Mouse (Mus musculus) layer of hippocampus, postnatal 14 days (tissue): ENCODE results near the gene Lad1. TPM values are rescaled to one million over a fixed set of nuclear protein-coding genes. Genes with fewer than 3 reads are reported as not detected.
A peak's percentile ranks its signal among the peaks of the same experiment; 100 is the strongest.

Source experiments
- DNase-seq, 2 experiments: peaks; one replicate each; pipeline ENCODE4 v3.0.0; 2021 to 2022; ENCODE audit warnings: low spot score in 2 of 2, mixed read lengths in 1 of 2
- total RNA-seq, 2 experiments: library from RNA; stranded (reverse); gene quantifications; 2 replicates each; pipeline ENCODE4 v1.2.3; 2021

Gene Lad1
- total RNA-seq, 2 experiments from 2014 or later = 0.53 to 1.3 TPM

DNA sequence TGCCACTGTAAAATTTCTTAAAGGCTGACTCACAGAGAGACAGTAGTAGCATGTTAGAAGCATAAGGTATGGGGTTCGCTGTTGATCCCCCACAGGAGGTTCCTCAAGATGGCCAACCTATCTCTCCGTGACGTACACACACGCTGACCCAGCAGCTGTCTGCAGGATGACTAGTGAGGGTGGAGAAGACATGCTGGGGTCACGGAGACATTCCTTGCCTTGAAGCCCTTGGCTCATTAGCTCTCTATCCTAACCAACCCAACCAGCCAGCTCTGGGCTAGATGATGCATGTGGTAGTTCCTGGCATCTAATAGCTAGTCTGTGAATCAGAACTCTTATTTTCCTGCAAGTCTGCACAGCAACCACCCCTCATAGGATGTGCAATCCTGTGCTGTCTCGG, 50.2 kb downstream of the Lad1 start:
- no peak for DNase-seq

- DNase-seq = no peak
Measured at GRCm38 (mm10) chr1:135872991-135873390, 54.6 kb downstream of the Lad1 start.

DNA sequence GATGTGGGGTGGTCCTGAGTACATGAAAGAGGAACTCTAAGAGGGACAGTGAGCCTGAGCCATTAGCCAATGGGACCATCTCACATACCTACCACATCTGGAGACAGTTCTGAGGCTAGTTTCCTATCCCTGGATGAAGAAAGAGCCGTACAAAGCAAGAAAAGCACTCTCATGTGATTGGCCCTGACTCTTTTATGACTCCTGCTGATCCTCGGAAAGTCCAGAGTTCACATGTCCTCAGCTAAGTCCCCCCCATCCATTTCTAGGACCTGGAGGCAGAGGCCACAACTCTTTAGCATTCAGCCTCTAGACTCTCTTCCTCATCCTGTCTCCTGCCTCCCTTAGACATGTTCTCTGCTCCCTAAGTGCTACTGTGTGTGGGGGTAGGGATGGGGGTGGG, 58.9 kb downstream of the Lad1 start:
- no peak for DNase-seq

- DNase-seq = peak; percentile 24 to 54
Measured at GRCm38 (mm10) chr1:135882385-135883109, 64.1 kb downstream of the Lad1 start.

Other genes starting within 250 kb of the Lad1 start
- 100 to 1,000 TPM; 161 to 168 TPM for gene Nav1, start 211.3 kb upstream of the Lad1 start, total RNA-seq
- 100 to 1,000 TPM; 150 to 168 TPM for gene Csrp1, start 98.5 kb upstream of the Lad1 start, total RNA-seq
- 10 to 100 TPM; 16.6 to 18.2 TPM for gene Phlda3, start 52.5 kb upstream of the Lad1 start, total RNA-seq
- 1 to 10 TPM; 3.6 to 4.9 TPM for gene Tnni1, start 39.2 kb upstream of the Lad1 start, total RNA-seq
- gene Tnnt2, start 17.8 kb downstream of the Lad1 start, total RNA-seq = 1 to 10 TPM; 1.3 to 1.6 TPM
- gene Pkp1, start 100.6 kb downstream of the Lad1 start, total RNA-seq = under 1 TPM in 1 of 2 experiments, not detected in 1; 0.16 TPM
- under 1 TPM; 0.19 to 0.62 TPM for gene Igfn1, start 187.7 kb downstream of the Lad1 start, total RNA-seq
- 10 to 100 TPM; 81.2 to 81.7 TPM for gene Tmem9, start 189.6 kb downstream of the Lad1 start, total RNA-seq
- not detected for gene Ascl5, start 232.2 kb downstream of the Lad1 start, total RNA-seq
- gene Cacna1s, start 234.2 kb downstream of the Lad1 start, total RNA-seq = 1 to 10 TPM in 1 of 2 experiments, under 1 TPM in 1; 0.97 to 2.1 TPM